Mouse (Mus musculus) adrenal gland, postnatal 4 days (tissue): ENCODE data around the gene Gpatch2. TPM values are rescaled to one million over a fixed set of nuclear protein-coding genes. Genes with fewer than 3 reads are reported as not detected.

Experiments used
- DNase-seq, 2 experiments: peaks; one replicate each; pipeline ENCODE4 v3.0.0; 2021 to 2022; ENCODE audit warnings: low spot score in 2 of 2, mixed read lengths in 2 of 2
- total RNA-seq, 2 experiments: library from RNA; stranded (reverse); gene quantifications; 2 replicates each; pipeline ENCODE4 v1.2.3; 2021

The Gpatch2 gene
- total RNA-seq, 2 experiments from 2014 or later = 26.8 to 32.8 TPM

GRCm38 (mm10) chr1:187300626-187301025 is 85.3 kb downstream of the Gpatch2 start:
- no peak for DNase-seq

GRCm38 (mm10) chr1:187303221-187303620 is 87.9 kb downstream of the Gpatch2 start:
- DNase-seq = no peak

- DNase-seq = no peak
Measured at GRCm38 (mm10) chr1:187307335-187307734, 92.0 kb downstream of the Gpatch2 start.

GRCm38 (mm10) chr1:187308523-187308922 is 93.2 kb downstream of the Gpatch2 start:
- DNase-seq = no peak

GRCm38 (mm10) chr1:187311122-187311521 is 95.8 kb downstream of the Gpatch2 start:
- no peak for DNase-seq

- no peak for DNase-seq
Measured at GRCm38 (mm10) chr1:187313323-187313722, 98.0 kb downstream of the Gpatch2 start.

GRCm38 (mm10) chr1:187313763-187314162 is 98.5 kb downstream of the Gpatch2 start:
- no peak for DNase-seq

GRCm38 (mm10) chr1:187314516-187314915 is 99.2 kb downstream of the Gpatch2 start:
- DNase-seq = no peak

- no peak for DNase-seq
Measured at GRCm38 (mm10) chr1:187315821-187316220, 100.5 kb downstream of the Gpatch2 start.

GRCm38 (mm10) chr1:187316555-187316954 is 101.2 kb downstream of the Gpatch2 start:
- DNase-seq = no peak

- DNase-seq = no peak
Measured at GRCm38 (mm10) chr1:187321814-187322213, 106.5 kb downstream of the Gpatch2 start.

GRCm38 (mm10) chr1:187322505-187323208 is 107.3 kb downstream of the Gpatch2 start:
- no peak for DNase-seq

- no peak for DNase-seq
Measured at GRCm38 (mm10) chr1:187323209-187323589, 107.9 kb downstream of the Gpatch2 start.

GRCm38 (mm10) chr1:187342551-187342950 is 127.2 kb downstream of the Gpatch2 start:
- no peak for DNase-seq

- DNase-seq = no peak
Measured at GRCm38 (mm10) chr1:187345156-187345555, 129.8 kb downstream of the Gpatch2 start.

- no peak for DNase-seq
Measured at GRCm38 (mm10) chr1:187346923-187347322, 131.6 kb downstream of the Gpatch2 start.

GRCm38 (mm10) chr1:187347606-187348005 is 132.3 kb downstream of the Gpatch2 start:
- DNase-seq = no peak

- DNase-seq = no peak
Measured at GRCm38 (mm10) chr1:187348053-187348820, 132.9 kb downstream of the Gpatch2 start.

GRCm38 (mm10) chr1:187348859-187349258 is 133.6 kb downstream of the Gpatch2 start:
- no peak for DNase-seq

- DNase-seq = no peak
Measured at GRCm38 (mm10) chr1:187356169-187356568, 140.9 kb downstream of the Gpatch2 start.

- no peak for DNase-seq
Measured at GRCm38 (mm10) chr1:187356904-187357303, 141.6 kb downstream of the Gpatch2 start.

- DNase-seq = no peak
Measured at GRCm38 (mm10) chr1:187360240-187360639, 144.9 kb downstream of the Gpatch2 start.

GRCm38 (mm10) chr1:187362536-187362935 is 147.2 kb downstream of the Gpatch2 start:
- DNase-seq = no peak
